In the genomic region with DNA sequence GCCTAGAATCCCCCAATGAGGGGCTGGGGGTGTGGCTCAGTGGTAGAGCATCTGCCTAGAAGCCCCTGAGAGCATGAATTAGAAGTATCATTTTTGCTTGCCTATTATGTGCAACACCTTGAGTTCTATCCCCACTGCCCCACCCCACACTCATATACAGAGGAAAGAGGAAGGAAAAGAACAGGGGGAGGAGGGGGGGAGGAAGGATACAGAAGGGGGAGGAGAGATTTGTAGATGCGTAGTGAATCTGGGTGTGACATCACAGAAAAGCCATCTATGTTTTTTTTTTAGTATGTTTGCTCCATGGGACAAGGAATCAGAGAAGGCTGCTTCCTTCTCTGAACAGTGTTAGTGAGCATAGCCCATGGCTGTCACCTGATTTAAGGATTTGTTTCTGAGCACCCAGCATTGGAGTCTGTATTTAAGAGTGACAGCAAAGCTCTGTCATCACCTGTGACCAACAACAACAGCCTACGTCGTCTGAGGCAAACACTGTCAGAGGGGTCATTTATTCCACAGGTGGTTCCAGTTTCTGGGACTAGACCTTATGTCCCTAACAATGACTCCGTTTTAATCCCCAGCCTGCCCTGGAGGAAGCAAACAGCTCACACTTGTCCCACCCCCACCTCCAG, we compare ENCODE assay signal across 20 mouse cellular contexts.
DNase-seq lines count a peak whose midpoint lies in the region; ATAC-seq and TF ChIP-seq lines count a peak whose summit lies in the region.
"Had no signal": no experiment of that assay in that cellular context is flagged by ENCODE, and none has a peak within 500 bp of the region (broad histone marks: within the 10 kb centered on the region; RNA-seq: fewer than 3 reads in every experiment).

No protein-coding gene starts in this region.

- H3K27me3 ChIP-seq in forebrain, embryonic 15.5 days: no peaks in the 10 kb centered on the region
- H3K27me3 ChIP-seq in forebrain, embryonic 12.5 days: no peaks in the 10 kb centered on the region
- no peaks in the 10 kb centered on the region for H3K27me3 ChIP-seq in heart, embryonic 15.5 days
- H3K27me3 ChIP-seq in heart, adult 2 months (ENCODE audit: control insufficient read depth, insufficient read depth, low read length): no peaks in the 10 kb centered on the region
- H3K27me3 ChIP-seq in splenic B cell, adult 2 months (ENCODE audit: control insufficient read depth, insufficient read depth, low read length, poor library complexity, severe bottlenecking): no peaks in the 10 kb centered on the region
- H3K27me3 ChIP-seq: embryonic facial prominence, embryonic 13.5 days; liver, embryonic 12.5 days had no signal

- no peaks in the 10 kb centered on the region for H3K79me2 ChIP-seq in heart, adult 2 months (replicated peaks; ENCODE audit: control insufficient read depth, insufficient read depth, low read length)

- no peak for DNase-seq in heart, adult 2 months
- DNase-seq in right cerebral cortex, adult 18-20 months: peak; percentile 1
- DNase-seq in right cerebral cortex, postnatal 25 days: no peak
- DNase-seq in splenic B cell, adult 2 months (ENCODE audit: low read depth, low spot score): peak; percentile 40
- no peak for DNase-seq in urinary bladder, postnatal 25 days (ENCODE audit: low spot score)
- DNase-seq: adrenal gland, postnatal 14 days; cerebellum, adult 11 months; gastrocnemius, postnatal 10 days; kidney, adult 18-20 months; kidney, postnatal 36 days; liver, postnatal 0 days; lung, postnatal 4 days; midbrain, embryonic 14.5 days; thymus, postnatal 25 days had no signal

- H3K4me2 ChIP-seq in forebrain, embryonic 15.5 days (replicated peaks): no peak overlapping the region
- no peak overlapping the region for H3K4me2 ChIP-seq in forebrain, embryonic 12.5 days
- H3K4me2 ChIP-seq in heart, embryonic 15.5 days: peak overlapping the region; percentile 33
- H3K4me2 ChIP-seq: embryonic facial prominence, embryonic 13.5 days; hindbrain, embryonic 14.5 days; liver, embryonic 12.5 days had no signal

- no peak for TF ChIP-seq EP300 in heart, adult 2 months (IDR thresholded peaks at IDR 0.05; ENCODE audit: insufficient read depth, low read depth, low read length)

- ATAC-seq in forebrain, embryonic 15.5 days (replicated peaks): peak; percentile 53
- no peak for ATAC-seq in forebrain, embryonic 12.5 days (ENCODE audit: low FRiP score)
- no peak; the same call in 1 of the 2 replicates for ATAC-seq in heart, embryonic 15.5 days (replicated peaks; ENCODE audit: insufficient number of reproducible peaks, insufficient read depth, low FRiP score, low read depth)
- ATAC-seq: liver, embryonic 12.5 days; liver, postnatal 0 days had no signal

- TF ChIP-seq CTCF in heart, adult 2 months (IDR thresholded peaks at IDR 0.05): no peak

- TF ChIP-seq POLR2A in heart, adult 2 months (IDR thresholded peaks at IDR 0.05; ENCODE audit: insufficient read depth, low read depth, low read length): no peak

- H3K4me1 ChIP-seq in forebrain, embryonic 15.5 days: peaks cover 9% of the 10 kb centered on the region
- no peaks in the 10 kb centered on the region for H3K4me1 ChIP-seq in forebrain, embryonic 12.5 days
- peaks cover 18% of the 10 kb centered on the region for H3K4me1 ChIP-seq in heart, embryonic 15.5 days (replicated peaks)
- H3K4me1 ChIP-seq in heart, adult 2 months (ENCODE audit: control insufficient read depth, insufficient read depth, low read length): no peaks in the 10 kb centered on the region
- H3K4me1 ChIP-seq: embryonic facial prominence, embryonic 13.5 days; liver, embryonic 12.5 days had no signal

- no peak overlapping the region for H3K9ac ChIP-seq in forebrain, embryonic 15.5 days (replicated peaks)
- H3K9ac ChIP-seq in forebrain, embryonic 12.5 days: no peak overlapping the region
- H3K9ac ChIP-seq in heart, embryonic 15.5 days: no peak overlapping the region
- no peak overlapping the region for H3K9ac ChIP-seq in heart, adult 2 months (ENCODE audit: low read depth, low read length)
- H3K9ac ChIP-seq: embryonic facial prominence, embryonic 13.5 days; hindbrain, embryonic 14.5 days; liver, embryonic 12.5 days; liver, postnatal 0 days had no signal

- no peak overlapping the region for H3K27ac ChIP-seq in forebrain, embryonic 15.5 days (replicated peaks)
- no peak overlapping the region for H3K27ac ChIP-seq in forebrain, embryonic 12.5 days
- peak overlapping the region; percentile 75 for H3K27ac ChIP-seq in heart, embryonic 15.5 days
- H3K27ac ChIP-seq in heart, adult 2 months: no peak overlapping the region
- H3K27ac ChIP-seq: embryonic facial prominence, embryonic 13.5 days; hindbrain, embryonic 14.5 days; liver, embryonic 12.5 days had no signal

- H3K9me3 ChIP-seq in forebrain, embryonic 15.5 days: no peaks in the 10 kb centered on the region
- H3K9me3 ChIP-seq in forebrain, embryonic 12.5 days: no peaks in the 10 kb centered on the region
- H3K9me3 ChIP-seq in heart, embryonic 15.5 days (replicated peaks): no peaks in the 10 kb centered on the region
- H3K9me3 ChIP-seq: embryonic facial prominence, embryonic 13.5 days; liver, embryonic 12.5 days had no signal

- no peak overlapping the region for H3K4me3 ChIP-seq in forebrain, embryonic 15.5 days
- no peak overlapping the region for H3K4me3 ChIP-seq in forebrain, embryonic 12.5 days (replicated peaks)
- no peak overlapping the region for H3K4me3 ChIP-seq in heart, embryonic 15.5 days
- no peak overlapping the region for H3K4me3 ChIP-seq in heart, adult 2 months
- H3K4me3 ChIP-seq: embryonic facial prominence, embryonic 13.5 days; liver, embryonic 12.5 days had no signal

- no peaks in the 10 kb centered on the region for H3K36me3 ChIP-seq in forebrain, embryonic 15.5 days
- H3K36me3 ChIP-seq in forebrain, embryonic 12.5 days (replicated peaks): no peaks in the 10 kb centered on the region
- H3K36me3 ChIP-seq in heart, embryonic 15.5 days: no peaks in the 10 kb centered on the region
- H3K36me3 ChIP-seq in heart, adult 2 months (ENCODE audit: control insufficient read depth, insufficient read depth, low read length): no peaks in the 10 kb centered on the region
- no peaks in the 10 kb centered on the region for H3K36me3 ChIP-seq in splenic B cell, adult 2 months (ENCODE audit: control insufficient read depth, insufficient read depth, low read length, poor library complexity, severe bottlenecking)
- H3K36me3 ChIP-seq: embryonic facial prominence, embryonic 13.5 days; liver, embryonic 12.5 days had no signal

- intact Hi-C loops in heart, adult 2 months (cut with DNase I): no loop called here

- WGBS in forebrain, embryonic 15.5 days: 56% methylated on average over 4 of the region's 4 CpGs
- 76% methylated on average over 4 of the region's 4 CpGs for WGBS in forebrain, embryonic 12.5 days
- 33% methylated on average over 4 of the region's 4 CpGs for WGBS in heart, embryonic 15.5 days
- WGBS in heart, adult 2 months: 29% methylated on average over 4 of the region's 4 CpGs

Comparison
In these comparisons a context has a peak if more than half of its experiments do, and no peak if none do; other contexts are left out.
1. DNase-seq: peak in right cerebral cortex, adult 18-20 months (single experiment) and splenic B cell, adult 2 months (single experiment); none in heart, adult 2 months (0 of 2), right cerebral cortex, postnatal 25 days (single experiment) and urinary bladder, postnatal 25 days (single experiment).